Mouse (Mus musculus): Measurements from ENCODE around the gene Prps1. TPM values are rescaled to one million over a fixed set of nuclear protein-coding genes. Genes with fewer than 3 reads are reported as not detected.
"Not testable (repeated sequence)": the region's sequence is repeated elsewhere in the genome, so short reads cannot be mapped to it uniquely, and the experiment has no call there.

The Prps1 gene
- total RNA-seq, 2 experiments from 2014 or later, result 26.5 to 30.8 TPM

- no peak for ATAC-seq (ENCODE audit: poor library complexity, severe bottlenecking)
These were observed 43.9 kb downstream of the Prps1 start for GRCm38 (mm10) chrX:140500306-140500705.

- ATAC-seq (ENCODE audit: poor library complexity, severe bottlenecking), result no peak
These were observed 45.2 kb downstream of the Prps1 start for GRCm38 (mm10) chrX:140501401-140502301.

- ATAC-seq (ENCODE audit: poor library complexity, severe bottlenecking), result peak; percentile 53
These were observed 47.5 kb downstream of the Prps1 start for GRCm38 (mm10) chrX:140503905-140504304.

GRCm38 (mm10) chrX:140505497-140506238 is 49.3 kb downstream of the Prps1 start:
- peak; percentile 85 for ATAC-seq (ENCODE audit: poor library complexity, severe bottlenecking)

GRCm38 (mm10) chrX:140506436-140507180 is 50.2 kb downstream of the Prps1 start:
- no peak for ATAC-seq (ENCODE audit: poor library complexity, severe bottlenecking)

GRCm38 (mm10) chrX:140507377-140507776 is 51.0 kb downstream of the Prps1 start:
- no peak for ATAC-seq (ENCODE audit: poor library complexity, severe bottlenecking)

- not testable (repeated sequence) for ATAC-seq (ENCODE audit: poor library complexity, severe bottlenecking)
These were observed 52.4 kb downstream of the Prps1 start for GRCm38 (mm10) chrX:140508791-140509190.

- no peak for ATAC-seq (ENCODE audit: poor library complexity, severe bottlenecking)
These were observed 53.4 kb downstream of the Prps1 start for GRCm38 (mm10) chrX:140509817-140510216.

GRCm38 (mm10) chrX:140510696-140511429 is 54.5 kb downstream of the Prps1 start:
- ATAC-seq (ENCODE audit: poor library complexity, severe bottlenecking), result peak; percentile 72

GRCm38 (mm10) chrX:140511687-140512651 is 55.6 kb downstream of the Prps1 start:
- no peak for ATAC-seq (ENCODE audit: poor library complexity, severe bottlenecking)

- peak; percentile 55 for ATAC-seq (ENCODE audit: poor library complexity, severe bottlenecking)
These were observed 57.0 kb downstream of the Prps1 start for GRCm38 (mm10) chrX:140513379-140513778.

- no peak for ATAC-seq (ENCODE audit: poor library complexity, severe bottlenecking)
These were observed 61.9 kb downstream of the Prps1 start for GRCm38 (mm10) chrX:140518351-140518750.

GRCm38 (mm10) chrX:140520146-140521102 is 64.0 kb downstream of the Prps1 start:
- ATAC-seq (ENCODE audit: poor library complexity, severe bottlenecking), result peak; percentile 97

- ATAC-seq (ENCODE audit: poor library complexity, severe bottlenecking), result no peak
These were observed 65.8 kb downstream of the Prps1 start for GRCm38 (mm10) chrX:140522071-140522765.

GRCm38 (mm10) chrX:140524231-140524630 is 67.8 kb downstream of the Prps1 start:
- ATAC-seq (ENCODE audit: poor library complexity, severe bottlenecking), result no peak
